Mouse (Mus musculus) fibroblast of lung, adult 2 months (primary cell): Measurements from ENCODE around the gene Hsf2bp.
"Not testable (repeated sequence)": the region's sequence is repeated elsewhere in the genome, so short reads cannot be mapped to it uniquely, and the experiment has no call there.

Experiments
- DNase-seq: peaks from one replicate; pipeline ENCODE4 v3.0.0-alpha.2; 2011; ENCODE audit warnings: low read depth

Hsf2bp gene

GRCm38 (mm10) chr17:32035609-32036508 lies at the start of gene Hsf2bp, which contains the start of gene Rrp1b:
Gene Hsf2bp (minus strand): TSS chr17:32036349.
Gene Rrp1b (plus strand): TSS chr17:32036100.
- DNase-seq = peak; percentile 49

GRCm38 (mm10) chr17:32083351-32083750 lies 47.2 kb upstream of the Hsf2bp start:
- DNase-seq = no peak

GRCm38 (mm10) chr17:32075164-32075563 lies 39.0 kb upstream of the Hsf2bp start:
- DNase-seq = no peak

GRCm38 (mm10) chr17:32074658-32075057 lies 38.5 kb upstream of the Hsf2bp start:
- DNase-seq = no peak

- no peak for DNase-seq
These were observed 37.2 kb upstream of the Hsf2bp start for GRCm38 (mm10) chr17:32073359-32073758.

GRCm38 (mm10) chr17:32068810-32069209 lies 32.7 kb upstream of the Hsf2bp start:
- DNase-seq = no peak

GRCm38 (mm10) chr17:32068381-32068780 lies 32.2 kb upstream of the Hsf2bp start:
- DNase-seq = no peak

- DNase-seq = no peak
These were observed 31.4 kb upstream of the Hsf2bp start for GRCm38 (mm10) chr17:32067541-32067940.

- DNase-seq = not testable (repeated sequence)
These were observed 28.6 kb upstream of the Hsf2bp start for GRCm38 (mm10) chr17:32064762-32065161.

GRCm38 (mm10) chr17:32063654-32064053 lies 27.5 kb upstream of the Hsf2bp start:
- no peak for DNase-seq

GRCm38 (mm10) chr17:32061219-32061618 lies 25.1 kb upstream of the Hsf2bp start:
- no peak for DNase-seq

- no peak for DNase-seq
These were observed 22.9 kb upstream of the Hsf2bp start for GRCm38 (mm10) chr17:32059084-32059483.

GRCm38 (mm10) chr17:32057843-32058242 lies 21.7 kb upstream of the Hsf2bp start:
- no peak for DNase-seq

GRCm38 (mm10) chr17:32053677-32054076 lies 17.5 kb upstream of the Hsf2bp start:
- DNase-seq = no peak

GRCm38 (mm10) chr17:32052237-32053080 lies 16.3 kb upstream of the Hsf2bp start:
- no peak for DNase-seq

- DNase-seq = no peak
These were observed 14.5 kb upstream of the Hsf2bp start for GRCm38 (mm10) chr17:32050609-32051008.

GRCm38 (mm10) chr17:32049914-32050313 lies 13.8 kb upstream of the Hsf2bp start:
- DNase-seq = no peak

GRCm38 (mm10) chr17:32048351-32048750 lies 12.2 kb upstream of the Hsf2bp start:
- DNase-seq = no peak

- DNase-seq = no peak
These were observed 10.4 kb upstream of the Hsf2bp start for GRCm38 (mm10) chr17:32046541-32046940.

GRCm38 (mm10) chr17:32040263-32040662 lies 4.1 kb upstream of the Hsf2bp start:
- no peak for DNase-seq

- DNase-seq = no peak
These were observed 625 bp upstream of the Hsf2bp start for GRCm38 (mm10) chr17:32036509-32037438.

GRCm38 (mm10) chr17:32034322-32034721 lies 1.8 kb downstream of the Hsf2bp start:
- DNase-seq = no peak
